ENCODE assay signal across 8 mouse cellular contexts in the genomic region with DNA sequence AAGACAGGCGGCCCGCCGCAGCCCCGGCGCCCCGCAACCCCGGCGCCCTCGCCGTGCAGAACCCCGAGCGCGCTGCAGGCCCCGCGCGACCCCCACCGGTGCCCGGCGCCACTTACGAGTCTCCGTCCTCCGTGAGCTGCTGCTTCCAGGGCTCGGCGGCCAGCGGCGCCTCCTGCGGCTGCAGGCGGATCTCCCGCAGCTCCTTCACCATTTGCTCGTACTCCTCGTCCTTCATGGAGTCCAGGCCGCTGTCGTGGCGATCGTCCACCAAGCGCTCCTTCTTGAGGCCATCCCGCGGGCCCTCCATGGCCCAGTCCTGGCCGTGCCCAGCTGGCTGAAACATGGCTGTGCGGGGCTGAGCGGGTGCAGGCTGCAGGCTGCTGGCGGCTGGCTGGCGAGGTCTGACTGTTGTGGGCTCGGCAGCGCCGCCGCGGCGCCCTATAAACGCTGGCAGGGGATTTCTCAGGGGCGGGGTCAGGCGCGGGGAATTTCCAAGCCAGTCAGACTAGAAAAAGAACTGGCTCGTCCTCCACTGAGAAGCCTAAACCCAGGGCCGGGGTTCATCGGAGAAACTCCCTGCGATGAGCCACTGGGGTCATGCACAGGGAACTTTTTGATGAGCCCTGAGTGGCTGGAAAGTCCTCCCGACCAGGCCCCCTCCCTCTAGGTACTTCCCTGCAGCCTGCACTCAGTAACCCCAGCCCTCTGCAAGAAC. TPM values are rescaled to one million over a fixed set of nuclear protein-coding genes. Genes with fewer than 3 reads are reported as not detected.
DNase-seq lines count a peak whose midpoint lies in the region; ATAC-seq and TF ChIP-seq lines count a peak whose summit lies in the region.

TSS of gene Nfkbia (minus strand) at position 464 of the 715 bp plus-strand sequence.

- peak within 1 kb of the TSS; percentile 98 for H3K27ac ChIP-seq in hindbrain, embryonic 12.5 days

- DNase-seq in Patski (ENCODE audit: low read depth, low spot score) = no peak
- peak; percentile 90 to 91 for DNase-seq in cerebellum, postnatal 14 days
- peak; percentile 79 to 83 for DNase-seq in frontal cortex, postnatal 14 days (ENCODE audit: low spot score in 2 of 2)
- peak; percentile 93 for DNase-seq in layer of hippocampus, postnatal 14 days (ENCODE audit: low spot score in 2 of 2)
- DNase-seq in lung, postnatal 10 days = peak; percentile 97
- peak; percentile 94 for DNase-seq in ovary, postnatal 14 days (ENCODE audit: low spot score)
- DNase-seq in thymus, postnatal 10 days (ENCODE audit: low spot score in 2 of 2) = peak; percentile 89 to 93

- no peaks in the 10 kb centered on the region for H3K27me3 ChIP-seq in Patski
- no peaks in the 10 kb centered on the region for H3K27me3 ChIP-seq in hindbrain, embryonic 12.5 days

- peak within 1 kb of the TSS; percentile 96 for H3K9ac ChIP-seq in hindbrain, embryonic 12.5 days

- peaks cover 25% of the 10 kb centered on the region for H3K36me3 ChIP-seq in hindbrain, embryonic 12.5 days

- peak within 1 kb of the TSS; percentile 88 for H3K4me2 ChIP-seq in hindbrain, embryonic 12.5 days (replicated peaks)

- CTCF ChIA-PET in Patski (lab: Charles Lee) = interaction anchor here (0.9 to 1.5 kb wide), 2 partner anchors 95 to 178 kb away, joined by 4 to 5 read pairs; no protein-coding TSS in a partner anchor

- peak; percentile 68 for ATAC-seq in Patski
- peak; percentile 92 for ATAC-seq in hindbrain, embryonic 12.5 days (ENCODE audit: low FRiP score)

- under 1% methylated on average over 51 of the region's 58 CpGs for WGBS in hindbrain, embryonic 12.5 days

- no peaks in the 10 kb centered on the region for H3K9me3 ChIP-seq in hindbrain, embryonic 12.5 days (replicated peaks)

- H3K4me1 ChIP-seq in hindbrain, embryonic 12.5 days = peaks cover 21% of the 10 kb centered on the region

- in situ Hi-C loops in Patski (cut with MboI; ENCODE audit: low pct_unique_long_range_greater_than_20kb) = loop anchor here (5.0 kb wide), 1 partner anchor 95 kb away; no protein-coding TSS in a partner anchor

- H3K4me3 ChIP-seq in hindbrain, embryonic 12.5 days = peak within 1 kb of the TSS; percentile 86

- TF ChIP-seq CTCF in Patski (IDR thresholded peaks at IDR 0.05) = no peak

- POLR2A ChIA-PET in Patski (lab: Charles Lee) = interaction anchor here (0.8 to 1.7 kb wide), 4 partner anchors 25 to 168 kb away, joined by 3 to 4 read pairs (median 3); no protein-coding TSS in a partner anchor

RNA-seq across cellular contexts. Expression of gene Nfkbia, which starts in this region (rescaled TPM):
- polyA plus RNA-seq in Patski (2021) = 47.7 TPM
- 42.8 and 49.1 TPM in 2 replicates for polyA plus RNA-seq in hindbrain, embryonic 12.5 days (2016; fragmentation: Nextera tagmentation; extraction: Ambion mirVana)
- total RNA-seq in layer of hippocampus, postnatal 14 days (2021) = 10 to 100 TPM; 35.2 to 43.8 TPM
